Mouse (Mus musculus) heart, embryonic 16.5 days (tissue): ENCODE data around the gene Pik3c2b. TPM values are rescaled to one million over a fixed set of nuclear protein-coding genes. Genes with fewer than 3 reads are reported as not detected.
"Not testable (repeated sequence)": the region's sequence is repeated elsewhere in the genome, so short reads cannot be mapped to it uniquely, and the experiment has no call there.

Experiments used
- ATAC-seq: fragments of 200-750 bp; cut with Nextera tagmentation; replicated peaks from 2 replicates; pipeline ENCODE4 v1.8.0; 2017; ENCODE audit warnings: moderate number of reproducible peaks; ENCODE audit not compliant: insufficient read depth, low FRiP score; ENCODE audit errors: extremely low read depth
- H3K27ac ChIP-seq: fragments of 300-500 bp; sonication (generic); 2 replicates; pipeline ENCODE4 v1.5.1; 2014; ENCODE audit warnings: mild to moderate bottlenecking, low read length, control low read depth, moderate library complexity
- H3K27me3 ChIP-seq: fragments of 300-500 bp; sonication (generic); 2 replicates; pipeline ENCODE4 v1.6.1; 2014; ENCODE audit warnings: low read length, mixed read lengths; ENCODE audit not compliant: control insufficient read depth, insufficient read depth
- H3K36me3 ChIP-seq: fragments of 300-500 bp; sonication (generic); 2 replicates; pipeline ENCODE4 v1.6.1; 2014; ENCODE audit not compliant: control insufficient read depth, insufficient read depth
- H3K4me1 ChIP-seq: fragments of 300-500 bp; sonication (generic); 2 replicates; pipeline ENCODE4 v1.6.1; 2014; ENCODE audit warnings: low read length, mixed read lengths; ENCODE audit not compliant: control insufficient read depth, insufficient read depth
- H3K4me2 ChIP-seq: fragments of 300-500 bp; sonication (generic); 2 replicates; pipeline ENCODE4 v1.6.1; 2014; ENCODE audit warnings: low read depth, mild to moderate bottlenecking, control low read depth, low read length
- H3K4me3 ChIP-seq: fragments of 300-500 bp; sonication (generic); 2 replicates; pipeline ENCODE4 v1.5.1; 2014; ENCODE audit warnings: mild to moderate bottlenecking, control low read depth, low read length
- H3K9ac ChIP-seq: fragments of 300-500 bp; sonication (generic); 2 replicates; pipeline ENCODE4 v1.6.1; 2014; ENCODE audit warnings: low read length, control low read depth
- H3K9me3 ChIP-seq: fragments of 300-500 bp; sonication (generic); replicated peaks from 2 replicates; pipeline ENCODE4 v1.6.1; 2016; ENCODE audit warnings: low read length; ENCODE audit not compliant: control insufficient read depth
- WGBS: fragments of 180-500 bp; shearing (Covaris S2); extraction: QIAGEN DNeasy Blood & Tissue Kit; methylation state at CpG from one replicate; pipeline ENCODE4 v1.1.7; 2014; 5-methylcytosine and 5-hydroxymethylcytosine counted together
- polyA plus RNA-seq: library from polyadenylated mRNA; unstranded; fragments of >200 nt; fragmentation: Nextera tagmentation; extraction: Ambion mirVana; gene quantifications from 2 replicates; pipeline ENCODE4 v1.2.1, GENCODE M21; 2015

The Pik3c2b gene
- polyA plus RNA-seq, 1 experiment from 2014 or later = 9.5 TPM

- Histone ChIP-seq H3K4me3 (no peak overlapping the region), H3K4me2 (no peak overlapping the region), H3K9ac (no peak overlapping the region), H3K27me3 (no peaks in the 10 kb centered on the region), H3K9me3 (no peaks in the 10 kb centered on the region), H3K36me3 (peaks cover 23% of the 10 kb centered on the region), H3K27ac (no peak overlapping the region), H3K4me1 (peaks cover 11% of the 10 kb centered on the region)
- no peak for ATAC-seq
These were observed 26.2 kb upstream of the Pik3c2b start for GRCm38 (mm10) chr1:133019312-133019711.

DNA sequence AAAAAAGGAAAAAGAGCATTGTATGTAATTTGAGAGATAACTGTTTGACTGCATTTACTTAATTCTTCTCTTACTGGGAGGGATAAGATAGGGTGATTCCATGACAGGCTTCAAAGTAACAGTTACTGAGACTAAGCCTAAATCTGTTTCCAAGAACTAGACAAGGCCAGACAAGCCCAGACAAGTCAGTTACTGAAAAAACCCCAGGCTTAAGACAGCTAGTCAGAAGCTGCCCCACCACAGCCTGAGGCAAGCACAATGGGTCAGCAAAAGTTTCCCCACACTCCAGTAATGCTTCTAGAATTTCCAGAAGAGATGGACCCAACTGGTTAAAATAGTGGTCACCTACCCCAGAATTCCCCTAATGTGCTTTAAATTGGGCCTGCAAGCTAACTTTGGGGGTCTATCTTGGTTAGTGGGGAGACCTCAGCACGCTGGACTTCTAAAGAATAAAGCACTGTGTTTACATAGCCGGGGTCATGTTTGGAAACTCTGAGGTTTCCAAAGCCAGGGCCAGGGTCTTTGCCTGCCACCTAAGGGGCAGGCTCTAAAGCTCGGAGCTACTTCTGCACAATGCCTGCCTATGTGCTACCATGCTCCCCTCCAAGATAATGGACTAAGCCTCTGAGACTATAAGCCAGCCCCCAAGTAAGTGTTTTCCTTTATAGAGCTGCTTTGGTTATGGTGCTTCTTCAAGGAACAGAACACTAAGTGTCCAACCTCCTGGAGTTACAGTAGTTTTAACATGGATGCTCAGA is 25.2 kb upstream of the Pik3c2b start:
- WGBS = 66% methylated on average over 3 of the region's 3 CpGs
- Histone ChIP-seq H3K9me3 (no peaks in the 10 kb centered on the region), H3K27ac (peak overlapping the region; percentile 1; the same call in 1 of the 2 replicates), H3K36me3 (peaks cover 14% of the 10 kb centered on the region), H3K4me3 (no peak overlapping the region), H3K27me3 (no peaks in the 10 kb centered on the region), H3K4me2 (no peak overlapping the region), H3K4me1 (peaks cover 12% of the 10 kb centered on the region), H3K9ac (no peak overlapping the region)
- no peak for ATAC-seq

DNA sequence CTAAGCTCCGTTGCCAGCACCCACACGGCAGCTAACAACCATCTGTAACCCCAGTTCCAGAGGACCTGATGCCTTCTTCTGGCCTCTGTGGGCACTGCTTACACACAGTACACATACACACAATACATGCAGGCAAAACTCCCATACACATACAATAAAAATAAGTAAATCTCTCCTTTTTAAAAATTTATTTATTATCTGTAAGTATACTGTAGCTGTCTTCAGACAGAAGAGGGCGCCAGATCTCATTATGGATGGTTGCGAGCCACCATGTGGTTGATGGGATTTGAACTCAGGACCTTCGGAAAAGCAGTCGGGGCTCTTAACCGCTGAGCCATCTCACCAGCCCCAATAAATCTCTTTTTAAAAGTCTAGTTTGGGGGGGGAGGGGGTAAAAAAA is 24.1 kb upstream of the Pik3c2b start:
- no peaks in the 10 kb centered on the region for H3K9me3 ChIP-seq
- no peak overlapping the region for H3K4me3 ChIP-seq
- no peak overlapping the region for H3K27ac ChIP-seq
- no peak overlapping the region for H3K9ac ChIP-seq
- WGBS = 96% methylated on average over 7 of the region's 7 CpGs
- H3K27me3 ChIP-seq = no peaks in the 10 kb centered on the region
- no peak overlapping the region for H3K4me2 ChIP-seq
- ATAC-seq = no peak
- H3K4me1 ChIP-seq = peaks cover 12% of the 10 kb centered on the region
- H3K36me3 ChIP-seq = peaks cover 14% of the 10 kb centered on the region

DNA sequence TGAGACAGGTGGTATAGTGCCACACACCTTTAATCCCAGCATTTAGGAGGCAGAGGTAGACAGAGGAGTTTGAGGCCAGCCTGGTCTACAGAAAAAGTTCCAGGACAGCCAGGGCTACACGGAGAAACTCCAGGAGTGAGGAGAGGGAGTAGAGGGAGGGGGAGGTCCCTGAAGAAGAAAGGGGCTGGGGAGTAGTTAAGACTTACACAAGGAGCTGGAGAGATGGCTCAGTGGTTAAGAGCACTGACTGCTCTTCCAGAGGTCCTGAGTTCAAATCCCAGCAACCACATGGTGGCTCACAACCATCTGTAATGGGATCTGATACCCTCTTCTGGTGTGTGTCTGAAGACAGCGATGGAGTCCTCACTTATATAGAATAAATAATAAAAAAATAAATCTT is 23.5 kb upstream of the Pik3c2b start:
- not testable (repeated sequence) for ATAC-seq
- 100% methylated on average over 2 of the region's 2 CpGs for WGBS

GRCm38 (mm10) chr1:133023723-133024122 is 21.7 kb upstream of the Pik3c2b start:
- H3K36me3 ChIP-seq, H3K9ac ChIP-seq, H3K9me3 ChIP-seq, H3K27ac ChIP-seq, H3K27me3 ChIP-seq, ATAC-seq: not testable (repeated sequence)
- peak overlapping the region; percentile 81; the same call in 1 of the 2 replicates for H3K4me3 ChIP-seq
- H3K4me2 ChIP-seq = peak overlapping the region; percentile 85
- H3K4me1 ChIP-seq = peaks cover 12% of the 10 kb centered on the region
- 91% methylated on average over 3 of the region's 3 CpGs for WGBS

More for the DNA sequence above, 23.5 kb upstream of the Pik3c2b start:
- not testable (repeated sequence) for H3K9ac ChIP-seq, H3K9me3 ChIP-seq, H3K4me3 ChIP-seq, H3K27ac ChIP-seq, H3K27me3 ChIP-seq, H3K4me2 ChIP-seq
- Histone ChIP-seq H3K36me3 (peaks cover 14% of the 10 kb centered on the region), H3K4me1 (peaks cover 12% of the 10 kb centered on the region)

DNA sequence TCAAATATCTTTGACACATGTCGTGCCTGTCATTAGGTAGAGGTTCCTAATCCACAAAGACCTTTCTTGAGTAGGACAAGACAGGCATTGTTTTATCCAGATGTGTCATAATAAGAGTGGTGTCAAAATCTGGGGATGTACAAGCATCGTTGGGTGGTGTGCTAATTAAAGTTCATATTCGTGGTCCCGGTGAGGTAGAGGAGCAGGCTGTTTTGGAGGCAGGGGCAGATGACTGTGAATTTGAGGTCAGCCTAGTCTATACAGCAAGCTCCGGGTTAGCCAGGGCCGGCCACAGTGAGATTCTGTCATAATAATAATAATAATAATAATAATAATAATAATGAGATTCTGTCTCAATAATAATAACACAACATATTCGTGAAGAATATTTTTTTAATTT is 21.0 kb upstream of the Pik3c2b start:
- 21% methylated on average over 7 of the region's 7 CpGs for WGBS
- Histone ChIP-seq H3K4me2 (peak overlapping the region; percentile 85), H3K9me3 (no peaks in the 10 kb centered on the region), H3K36me3 (no peaks in the 10 kb centered on the region), H3K4me1 (peaks cover 10% of the 10 kb centered on the region), H3K27ac (peak overlapping the region; percentile 89; the same call in 1 of the 2 replicates), H3K4me3 (peak overlapping the region; percentile 81), H3K27me3 (no peaks in the 10 kb centered on the region), H3K9ac (peak overlapping the region; percentile 93)
- ATAC-seq = no peak

DNA sequence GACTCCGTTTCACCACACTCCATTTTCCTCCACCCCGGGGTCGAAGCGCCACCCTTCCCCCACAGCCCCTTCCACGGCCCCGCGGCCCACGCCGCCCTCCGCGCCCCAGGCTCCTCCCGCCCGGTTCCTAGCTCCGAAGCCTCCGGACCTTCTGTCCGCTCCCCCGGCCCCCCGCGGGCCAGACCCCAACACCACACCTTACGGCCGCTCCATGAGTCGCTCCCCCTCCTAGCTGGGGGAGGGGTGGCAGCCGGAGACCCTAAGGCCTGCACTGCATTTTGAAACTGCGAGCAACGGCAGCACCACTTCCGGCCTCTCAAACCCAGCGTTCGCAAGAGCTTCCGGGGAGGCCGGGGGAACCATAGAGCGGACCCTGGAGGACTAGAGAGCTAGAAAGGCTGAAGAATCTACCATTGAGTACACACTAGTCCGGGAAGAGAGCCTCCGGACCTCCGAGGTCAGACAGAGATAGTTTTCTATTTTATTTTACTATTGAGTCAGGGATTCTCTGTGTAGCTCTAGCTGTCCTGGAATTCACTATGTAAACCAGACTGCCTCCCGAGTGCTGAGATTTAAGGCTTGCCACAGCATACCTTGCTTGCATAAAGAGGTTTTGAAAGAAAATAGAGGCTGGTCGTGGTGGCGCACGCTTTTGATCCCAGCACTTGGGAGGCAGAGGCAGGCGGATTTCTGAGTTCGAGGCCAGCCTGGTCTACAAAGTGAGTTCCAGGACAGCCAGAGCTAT is 20.2 kb upstream of the Pik3c2b start:
- Histone ChIP-seq H3K27me3 (no peaks in the 10 kb centered on the region), H3K4me3 (peak overlapping the region; percentile 81), H3K9ac (peak overlapping the region; percentile 93), H3K36me3 (no peaks in the 10 kb centered on the region), H3K27ac (peak overlapping the region; percentile 89), H3K4me2 (peak overlapping the region; percentile 85), H3K4me1 (peaks cover 10% of the 10 kb centered on the region), H3K9me3 (no peaks in the 10 kb centered on the region)
- WGBS = under 1% methylated on average over 40 of the region's 40 CpGs
- peak; percentile 96 for ATAC-seq

DNA sequence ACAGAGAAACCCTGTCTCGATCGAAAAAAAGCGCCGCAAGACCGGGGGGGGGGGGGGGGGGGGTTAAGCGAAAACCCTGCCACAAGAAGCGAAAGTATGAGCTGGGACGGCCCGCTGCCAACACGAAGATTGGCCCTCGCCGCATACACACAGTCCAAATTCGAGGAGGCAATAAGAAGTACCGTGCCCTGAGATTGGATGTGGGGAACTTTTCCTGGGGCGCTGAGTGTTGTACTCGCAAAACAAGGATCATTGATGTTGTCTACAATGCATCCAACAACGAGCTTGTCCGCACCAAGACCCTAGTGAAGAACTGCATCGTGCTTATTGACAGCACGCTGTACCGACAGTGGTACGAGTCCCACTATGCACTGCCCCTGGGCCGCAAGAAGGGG is 19.7 kb upstream of the Pik3c2b start:
- ATAC-seq, H3K36me3 ChIP-seq, H3K4me1 ChIP-seq, H3K9me3 ChIP-seq, H3K27me3 ChIP-seq: not testable (repeated sequence)
- Histone ChIP-seq H3K4me3 (peak overlapping the region; percentile 81), H3K27ac (peak overlapping the region; percentile 89), H3K4me2 (peak overlapping the region; percentile 53), H3K9ac (peak overlapping the region; percentile 93)
- WGBS = 24% methylated on average over 20 of the region's 23 CpGs

DNA sequence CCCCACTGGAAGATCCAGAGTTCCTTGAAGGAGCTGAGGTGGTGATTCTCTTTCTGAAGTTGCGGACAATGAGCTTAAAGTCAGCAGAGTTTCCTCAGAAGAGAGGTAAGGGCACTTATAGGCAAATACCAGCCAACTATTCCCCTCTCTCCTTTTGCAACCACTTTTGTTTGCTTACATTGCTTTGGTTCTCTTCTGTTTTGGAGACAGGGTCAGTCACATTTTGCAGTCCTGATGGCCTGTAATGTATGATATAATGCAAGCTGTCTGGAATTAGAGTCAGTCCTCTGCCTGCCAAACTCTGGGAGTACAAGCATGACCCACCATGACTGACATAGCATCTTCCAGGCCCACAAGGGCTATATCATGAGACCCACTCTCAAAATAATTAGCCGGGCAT is 18.3 kb upstream of the Pik3c2b start:
- 96% methylated on average over 2 of the region's 2 CpGs for WGBS
- peaks cover 6% of the 10 kb centered on the region for H3K4me1 ChIP-seq
- H3K9ac ChIP-seq = no peak overlapping the region
- H3K4me3 ChIP-seq = no peak overlapping the region
- no peaks in the 10 kb centered on the region for H3K9me3 ChIP-seq
- no peak overlapping the region for H3K27ac ChIP-seq
- H3K36me3 ChIP-seq = no peaks in the 10 kb centered on the region
- ATAC-seq = no peak
- H3K4me2 ChIP-seq = no peak overlapping the region
- no peaks in the 10 kb centered on the region for H3K27me3 ChIP-seq
